Mouse (Mus musculus) limb, embryonic 11.5 days (tissue): ENCODE measurements around the gene Mrpl39. TPM values are rescaled to one million over a fixed set of nuclear protein-coding genes. Genes with fewer than 3 reads are reported as not detected.

ENCODE experiments used
- ATAC-seq: fragments of 200-750 bp; cut with Nextera tagmentation; 2 replicates; pipeline ENCODE4 v1.8.0; 2017; ENCODE audit warnings: low read depth; ENCODE audit not compliant: insufficient number of reproducible peaks, low FRiP score, low TSS enrichment
- DNase-seq: peaks from one replicate; pipeline ENCODE4 v3.0.0-alpha.2; 2015; ENCODE audit warnings: low spot score
- H3K27ac ChIP-seq: fragments of 300-500 bp; sonication (generic); replicated peaks from 2 replicates; pipeline ENCODE4 v1.5.1; 2014; ENCODE audit warnings: low read depth, mild to moderate bottlenecking, low read length
- H3K27me3 ChIP-seq: fragments of 300-500 bp; sonication (generic); 2 replicates; pipeline ENCODE4 v1.6.1; 2014; ENCODE audit warnings: mild to moderate bottlenecking, low read length, mixed read lengths; ENCODE audit not compliant: control insufficient read depth, insufficient read depth
- H3K36me3 ChIP-seq: fragments of 300-500 bp; sonication (generic); 2 replicates; pipeline ENCODE4 v1.6.1; 2014; ENCODE audit warnings: mild to moderate bottlenecking, low read length, moderate library complexity, mixed read lengths; ENCODE audit not compliant: control insufficient read depth, insufficient read depth
- H3K4me1 ChIP-seq: fragments of 300-500 bp; sonication (generic); 2 replicates; pipeline ENCODE4 v1.6.1; 2014; ENCODE audit warnings: low read length, mixed read lengths; ENCODE audit not compliant: control insufficient read depth, insufficient read depth
- H3K4me2 ChIP-seq: fragments of 300-500 bp; sonication (generic); 2 replicates; pipeline ENCODE4 v1.6.1; 2014; ENCODE audit warnings: low read depth, mild to moderate bottlenecking, moderate library complexity; ENCODE audit not compliant: severe bottlenecking
- H3K4me3 ChIP-seq: fragments of 300-500 bp; sonication (generic); 2 replicates; pipeline ENCODE4 v1.5.1; 2014; ENCODE audit warnings: low read depth, low read length
- H3K9ac ChIP-seq: fragments of 300-500 bp; sonication (generic); 2 replicates; pipeline ENCODE4 v1.6.1; 2014; ENCODE audit warnings: mild to moderate bottlenecking, low read length
- H3K9me3 ChIP-seq: fragments of 300-500 bp; sonication (generic); 2 replicates; pipeline ENCODE4 v1.6.1; 2016; ENCODE audit warnings: low read length; ENCODE audit not compliant: control insufficient read depth
- WGBS: fragments of 180-500 bp; shearing (Covaris S2); extraction: QIAGEN DNeasy Blood & Tissue Kit; methylation state at CpG from one replicate; pipeline ENCODE4 v1.1.7; 2014; 5-methylcytosine and 5-hydroxymethylcytosine counted together
- polyA plus RNA-seq: library from polyadenylated mRNA; unstranded; fragments of >200 nt; fragmentation: Nextera tagmentation; extraction: Ambion mirVana; gene quantifications from 2 replicates; pipeline ENCODE4 v1.2.1, GENCODE M21; 2014

The Mrpl39 gene
- polyA plus RNA-seq, 1 experiment from 2014 or later = 52.6 TPM

- Histone ChIP-seq H3K36me3 (no peaks in the 10 kb centered on the region), H3K4me2 (no peak overlapping the region), H3K27me3 (no peaks in the 10 kb centered on the region), H3K9ac (no peak overlapping the region), H3K4me1 (no peaks in the 10 kb centered on the region), H3K27ac (no peak overlapping the region), H3K9me3 (no peaks in the 10 kb centered on the region), H3K4me3 (no peak overlapping the region)
- 88% methylated on average over 6 of the region's 6 CpGs for WGBS
- DNase-seq = no peak
- ATAC-seq = no peak
These were observed 29.0 kb downstream of the Mrpl39 start for GRCm38 (mm10) chr16:84706571-84706970.

GRCm38 (mm10) chr16:84705507-84705906 is 30.0 kb downstream of the Mrpl39 start:
- ATAC-seq = no peak
- WGBS = 79% methylated on average over 5 of the region's 5 CpGs
- Histone ChIP-seq H3K4me2 (no peak overlapping the region), H3K27me3 (no peaks in the 10 kb centered on the region), H3K27ac (no peak overlapping the region), H3K36me3 (no peaks in the 10 kb centered on the region), H3K9me3 (no peaks in the 10 kb centered on the region), H3K4me1 (no peaks in the 10 kb centered on the region), H3K4me3 (no peak overlapping the region), H3K9ac (no peak overlapping the region)
- no peak for DNase-seq

- H3K27me3 ChIP-seq = no peaks in the 10 kb centered on the region
- no peaks in the 10 kb centered on the region for H3K4me1 ChIP-seq
- no peak overlapping the region for H3K4me2 ChIP-seq
- DNase-seq (no peak), ATAC-seq (no peak)
- no peak overlapping the region for H3K4me3 ChIP-seq
- H3K9ac ChIP-seq = no peak overlapping the region
- WGBS = 69% methylated on average over 8 of the region's 8 CpGs
- no peaks in the 10 kb centered on the region for H3K9me3 ChIP-seq
- no peaks in the 10 kb centered on the region for H3K36me3 ChIP-seq
- no peak overlapping the region for H3K27ac ChIP-seq
These were observed 30.8 kb downstream of the Mrpl39 start for GRCm38 (mm10) chr16:84704661-84705240.

GRCm38 (mm10) chr16:84703769-84704660 is 31.5 kb downstream of the Mrpl39 start:
- ATAC-seq (no peak), DNase-seq (no peak)
- no peaks in the 10 kb centered on the region for H3K27me3 ChIP-seq
- WGBS = 66% methylated on average over 13 of the region's 13 CpGs
- no peaks in the 10 kb centered on the region for H3K9me3 ChIP-seq
- peak overlapping the region; percentile 60 for H3K4me3 ChIP-seq
- H3K27ac ChIP-seq = no peak overlapping the region
- H3K36me3 ChIP-seq = no peaks in the 10 kb centered on the region
- no peak overlapping the region for H3K9ac ChIP-seq
- peak overlapping the region; percentile 82 for H3K4me2 ChIP-seq
- H3K4me1 ChIP-seq = no peaks in the 10 kb centered on the region

GRCm38 (mm10) chr16:84703129-84703768 is 32.3 kb downstream of the Mrpl39 start:
- DNase-seq = peak; percentile 73
- H3K27me3 ChIP-seq = no peaks in the 10 kb centered on the region
- H3K4me3 ChIP-seq = peak overlapping the region; percentile 60
- no peaks in the 10 kb centered on the region for H3K9me3 ChIP-seq
- H3K36me3 ChIP-seq = no peaks in the 10 kb centered on the region
- H3K4me2 ChIP-seq = peak overlapping the region; percentile 82
- peak; percentile 81 for ATAC-seq
- no peaks in the 10 kb centered on the region for H3K4me1 ChIP-seq
- H3K27ac ChIP-seq = no peak overlapping the region
- 1% methylated on average over 55 of the region's 55 CpGs for WGBS
- peak overlapping the region; percentile 72 for H3K9ac ChIP-seq

- H3K4me3 ChIP-seq = peak overlapping the region; percentile 60
- no peaks in the 10 kb centered on the region for H3K4me1 ChIP-seq
- peak overlapping the region; percentile 72 for H3K9ac ChIP-seq
- H3K9me3 ChIP-seq = no peaks in the 10 kb centered on the region
- no peak overlapping the region for H3K27ac ChIP-seq
- H3K36me3 ChIP-seq = no peaks in the 10 kb centered on the region
- 11% methylated on average over 39 of the region's 39 CpGs for WGBS
- peak overlapping the region; percentile 82 for H3K4me2 ChIP-seq
- no peaks in the 10 kb centered on the region for H3K27me3 ChIP-seq
- DNase-seq (no peak), ATAC-seq (peak; percentile 63)
These were observed 33.1 kb downstream of the Mrpl39 start for GRCm38 (mm10) chr16:84702230-84703128.

- H3K9me3 ChIP-seq = no peaks in the 10 kb centered on the region
- H3K4me3 ChIP-seq = no peak overlapping the region
- H3K4me2 ChIP-seq = no peak overlapping the region
- H3K9ac ChIP-seq = no peak overlapping the region
- H3K27ac ChIP-seq = no peak overlapping the region
- WGBS = 91% methylated on average over 5 of the region's 5 CpGs
- no peaks in the 10 kb centered on the region for H3K4me1 ChIP-seq
- H3K27me3 ChIP-seq = no peaks in the 10 kb centered on the region
- no peak for DNase-seq
- H3K36me3 ChIP-seq = no peaks in the 10 kb centered on the region
- no peak for ATAC-seq
These were observed 34.5 kb downstream of the Mrpl39 start for GRCm38 (mm10) chr16:84701041-84701440.

GRCm38 (mm10) chr16:84698708-84699107 is 36.8 kb downstream of the Mrpl39 start:
- Histone ChIP-seq H3K4me3 (no peak overlapping the region), H3K4me1 (no peaks in the 10 kb centered on the region), H3K36me3 (no peaks in the 10 kb centered on the region), H3K4me2 (no peak overlapping the region), H3K9me3 (no peaks in the 10 kb centered on the region), H3K9ac (no peak overlapping the region), H3K27me3 (no peaks in the 10 kb centered on the region), H3K27ac (no peak overlapping the region)
- 62% methylated on average over 6 of the region's 6 CpGs for WGBS
- ATAC-seq (no peak), DNase-seq (no peak)
